Mouse (Mus musculus) limb, embryonic 11.5 days (tissue): ENCODE data around the gene Asb5. TPM values are rescaled to one million over a fixed set of nuclear protein-coding genes. Genes with fewer than 3 reads are reported as not detected.
"Not testable (repeated sequence)": the region's sequence is repeated elsewhere in the genome, so short reads cannot be mapped to it uniquely, and the experiment has no call there.

Source experiments
- ATAC-seq: fragments of 200-750 bp; cut with Nextera tagmentation; 2 replicates; pipeline ENCODE4 v1.8.0; 2017; ENCODE audit warnings: low read depth; ENCODE audit not compliant: insufficient number of reproducible peaks, low FRiP score, low TSS enrichment
- DNase-seq: peaks from one replicate; pipeline ENCODE4 v3.0.0-alpha.2; 2015; ENCODE audit warnings: low spot score
- H3K27ac ChIP-seq: fragments of 300-500 bp; sonication (generic); replicated peaks from 2 replicates; pipeline ENCODE4 v1.5.1; 2014; ENCODE audit warnings: low read depth, mild to moderate bottlenecking, low read length
- H3K27me3 ChIP-seq: fragments of 300-500 bp; sonication (generic); 2 replicates; pipeline ENCODE4 v1.6.1; 2014; ENCODE audit warnings: mild to moderate bottlenecking, low read length, mixed read lengths; ENCODE audit not compliant: control insufficient read depth, insufficient read depth
- H3K36me3 ChIP-seq: fragments of 300-500 bp; sonication (generic); 2 replicates; pipeline ENCODE4 v1.6.1; 2014; ENCODE audit warnings: mild to moderate bottlenecking, low read length, moderate library complexity, mixed read lengths; ENCODE audit not compliant: control insufficient read depth, insufficient read depth
- H3K4me1 ChIP-seq: fragments of 300-500 bp; sonication (generic); 2 replicates; pipeline ENCODE4 v1.6.1; 2014; ENCODE audit warnings: low read length, mixed read lengths; ENCODE audit not compliant: control insufficient read depth, insufficient read depth
- H3K4me2 ChIP-seq: fragments of 300-500 bp; sonication (generic); 2 replicates; pipeline ENCODE4 v1.6.1; 2014; ENCODE audit warnings: low read depth, mild to moderate bottlenecking, moderate library complexity; ENCODE audit not compliant: severe bottlenecking
- H3K4me3 ChIP-seq: fragments of 300-500 bp; sonication (generic); 2 replicates; pipeline ENCODE4 v1.5.1; 2014; ENCODE audit warnings: low read depth, low read length
- H3K9ac ChIP-seq: fragments of 300-500 bp; sonication (generic); 2 replicates; pipeline ENCODE4 v1.6.1; 2014; ENCODE audit warnings: mild to moderate bottlenecking, low read length
- H3K9me3 ChIP-seq: fragments of 300-500 bp; sonication (generic); 2 replicates; pipeline ENCODE4 v1.6.1; 2016; ENCODE audit warnings: low read length; ENCODE audit not compliant: control insufficient read depth
- WGBS: fragments of 180-500 bp; shearing (Covaris S2); extraction: QIAGEN DNeasy Blood & Tissue Kit; methylation state at CpG from one replicate; pipeline ENCODE4 v1.1.7; 2014; 5-methylcytosine and 5-hydroxymethylcytosine counted together
- polyA plus RNA-seq: library from polyadenylated mRNA; unstranded; fragments of >200 nt; fragmentation: Nextera tagmentation; extraction: Ambion mirVana; gene quantifications from 2 replicates; pipeline ENCODE4 v1.2.1, GENCODE M21; 2014

Asb5 gene
- polyA plus RNA-seq, 1 experiment from 2014 or later = 7.5 TPM

DNA sequence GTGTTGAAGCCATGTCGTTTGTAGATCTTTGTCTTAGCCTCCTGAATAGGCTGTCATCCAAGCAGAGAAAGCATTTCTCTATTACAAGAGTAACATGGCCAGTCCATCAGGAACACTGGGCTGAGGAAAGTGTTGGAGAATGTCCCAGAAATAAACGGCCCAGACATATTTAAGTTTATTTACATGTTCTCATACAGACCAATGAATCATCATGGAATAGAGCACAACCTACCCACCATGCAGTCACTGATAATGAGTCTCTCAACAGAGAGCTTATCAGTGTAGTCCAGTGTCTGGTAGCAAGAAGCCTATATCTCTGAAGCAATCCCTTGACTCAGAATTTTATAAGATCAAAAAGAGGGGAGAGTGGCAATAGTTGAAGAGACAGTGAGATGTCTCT, 24.3 kb upstream of the Asb5 start:
- 76% methylated on average over 2 of the region's 2 CpGs for WGBS
- H3K4me3 ChIP-seq = no peak overlapping the region
- no peak overlapping the region for H3K9ac ChIP-seq
- DNase-seq = no peak
- no peaks in the 10 kb centered on the region for H3K9me3 ChIP-seq
- H3K4me2 ChIP-seq = no peak overlapping the region
- no peaks in the 10 kb centered on the region for H3K4me1 ChIP-seq
- no peak for ATAC-seq
- no peak overlapping the region for H3K27ac ChIP-seq
- H3K36me3 ChIP-seq = no peaks in the 10 kb centered on the region
- no peaks in the 10 kb centered on the region for H3K27me3 ChIP-seq

DNA sequence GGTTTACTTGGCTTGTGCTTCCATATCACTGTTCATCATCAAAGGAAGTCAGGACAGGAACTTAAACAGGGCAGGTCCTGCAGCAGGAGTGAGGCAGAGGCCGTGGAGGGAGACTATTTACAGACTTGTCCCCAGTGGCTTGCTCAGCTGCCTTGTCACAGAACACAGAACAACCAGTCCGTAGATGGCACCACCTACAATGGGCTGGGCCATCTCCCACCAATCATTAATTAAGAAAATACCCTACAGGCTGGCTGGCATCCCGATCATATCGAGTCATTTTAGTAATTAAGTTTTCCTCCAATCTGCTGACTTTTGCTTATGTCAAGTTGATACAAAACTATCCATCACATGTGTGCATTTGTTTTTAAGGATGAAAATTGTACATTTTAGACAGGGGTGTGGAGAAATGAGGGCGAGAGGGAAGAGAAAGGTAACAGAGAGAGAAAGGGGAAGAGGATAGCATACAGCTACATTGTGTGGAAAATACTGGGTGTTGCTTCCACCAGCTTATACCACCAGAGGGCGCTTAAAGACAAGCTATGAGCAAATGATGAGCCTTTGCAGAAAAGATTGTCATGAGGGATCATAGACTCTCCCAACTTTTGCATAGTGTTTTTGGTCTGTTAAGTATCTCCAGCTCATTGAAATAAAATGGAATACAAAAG, 21.8 kb upstream of the Asb5 start:
- no peaks in the 10 kb centered on the region for H3K36me3 ChIP-seq
- H3K27ac ChIP-seq = no peak overlapping the region
- no peaks in the 10 kb centered on the region for H3K27me3 ChIP-seq
- ATAC-seq = peak; percentile 38; the same call in 1 of the 2 replicates
- H3K9ac ChIP-seq = no peak overlapping the region
- no peak overlapping the region for H3K4me3 ChIP-seq
- no peaks in the 10 kb centered on the region for H3K4me1 ChIP-seq
- WGBS = 31% methylated on average over 6 of the region's 6 CpGs
- H3K4me2 ChIP-seq = no peak overlapping the region
- no peaks in the 10 kb centered on the region for H3K9me3 ChIP-seq
- peak; percentile 80 for DNase-seq

DNA sequence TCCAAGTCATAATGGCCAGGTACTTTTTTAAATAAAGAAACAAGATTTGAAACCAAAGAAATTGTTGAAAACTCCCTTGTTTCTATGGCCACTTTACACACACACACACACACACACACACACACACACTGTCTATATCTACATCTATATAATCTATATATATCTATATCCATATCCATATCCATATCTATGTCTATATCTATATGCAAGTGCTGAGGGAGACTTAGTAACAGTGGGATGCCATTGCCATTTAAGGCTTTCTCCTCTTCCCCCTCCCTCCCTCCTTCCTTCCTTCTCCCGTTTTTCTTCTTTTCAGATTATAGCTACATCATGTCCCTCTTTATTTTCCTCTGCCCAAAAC, 21.3 kb upstream of the Asb5 start:
- Histone ChIP-seq H3K27ac (no peak overlapping the region), H3K27me3 (no peaks in the 10 kb centered on the region), H3K4me3 (no peak overlapping the region), H3K36me3 (no peaks in the 10 kb centered on the region), H3K9ac (no peak overlapping the region), H3K9me3 (no peaks in the 10 kb centered on the region), H3K4me2 (no peak overlapping the region), H3K4me1 (no peaks in the 10 kb centered on the region)
- WGBS = 19% methylated on average over 1 of the region's 1 CpGs
- DNase-seq (no peak), ATAC-seq (no peak)

DNA sequence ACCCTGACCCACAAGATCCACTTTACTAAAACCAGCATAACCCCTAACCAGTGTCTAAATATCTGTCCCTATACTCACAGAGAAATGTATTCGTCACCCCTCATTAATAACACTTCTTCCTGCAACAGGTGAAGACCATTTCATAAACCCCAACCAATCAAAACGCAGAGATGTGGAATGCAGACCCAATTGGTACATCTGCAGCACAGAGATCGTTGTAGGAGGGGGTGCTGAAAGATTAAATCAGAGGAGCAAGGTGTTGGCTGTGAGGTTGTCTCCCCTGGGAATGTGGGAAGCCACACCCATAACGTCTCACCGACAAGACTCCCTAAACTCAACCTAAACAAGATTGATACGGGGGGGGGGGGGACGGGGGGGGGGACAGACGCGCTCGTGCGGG, 20.6 kb upstream of the Asb5 start:
- ATAC-seq (0 out of 2 replicates have a peak, but pooled peaks have one; percentile 13), DNase-seq (no peak)
- Histone ChIP-seq H3K27me3 (no peaks in the 10 kb centered on the region), H3K4me1 (no peaks in the 10 kb centered on the region), H3K4me3 (0 out of 2 replicates have a peak overlapping the region, but pooled peaks have one; percentile 12), H3K36me3 (no peaks in the 10 kb centered on the region), H3K27ac (no peak overlapping the region), H3K4me2 (peak overlapping the region; percentile 33; the same call in 1 of the 2 replicates), H3K9me3 (no peaks in the 10 kb centered on the region), H3K9ac (no peak overlapping the region)
- 6% methylated on average over 10 of the region's 11 CpGs for WGBS

DNA sequence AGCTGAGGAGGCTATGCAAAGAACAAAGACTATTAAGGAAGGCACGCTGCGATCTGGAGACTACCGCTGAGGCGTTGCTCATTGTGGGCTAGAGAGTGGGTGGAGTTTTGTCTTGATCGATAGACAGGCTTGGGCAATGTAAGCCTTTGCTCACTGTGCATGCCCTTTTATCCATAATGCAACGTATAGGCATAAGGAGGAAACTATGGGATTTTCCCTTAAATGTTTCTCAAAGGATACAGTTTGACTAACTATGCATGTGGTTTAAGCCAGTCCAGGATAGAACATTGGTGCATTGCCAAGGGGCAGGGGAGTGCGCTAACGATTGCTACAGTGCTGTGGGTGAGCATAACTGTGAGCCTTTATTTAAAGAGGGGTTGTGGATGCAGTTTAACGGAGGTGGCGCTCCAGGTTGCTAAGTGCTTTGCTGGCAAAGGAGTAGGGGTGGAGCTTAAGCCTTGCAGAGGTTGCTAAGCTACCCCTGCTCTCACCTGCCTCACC, 20.1 kb upstream of the Asb5 start:
- Histone ChIP-seq H3K36me3 (no peaks in the 10 kb centered on the region), H3K27me3 (no peaks in the 10 kb centered on the region), H3K9me3 (no peaks in the 10 kb centered on the region), H3K4me1 (no peaks in the 10 kb centered on the region), H3K27ac (no peak overlapping the region), H3K9ac (no peak overlapping the region), H3K4me2 (peak overlapping the region; percentile 40), H3K4me3 (0 out of 2 replicates have a peak overlapping the region, but pooled peaks have one; percentile 12)
- WGBS = 5% methylated on average over 10 of the region's 10 CpGs
- peak; percentile 37 for DNase-seq
- peak; percentile 57; the same call in 1 of the 2 replicates for ATAC-seq

DNA sequence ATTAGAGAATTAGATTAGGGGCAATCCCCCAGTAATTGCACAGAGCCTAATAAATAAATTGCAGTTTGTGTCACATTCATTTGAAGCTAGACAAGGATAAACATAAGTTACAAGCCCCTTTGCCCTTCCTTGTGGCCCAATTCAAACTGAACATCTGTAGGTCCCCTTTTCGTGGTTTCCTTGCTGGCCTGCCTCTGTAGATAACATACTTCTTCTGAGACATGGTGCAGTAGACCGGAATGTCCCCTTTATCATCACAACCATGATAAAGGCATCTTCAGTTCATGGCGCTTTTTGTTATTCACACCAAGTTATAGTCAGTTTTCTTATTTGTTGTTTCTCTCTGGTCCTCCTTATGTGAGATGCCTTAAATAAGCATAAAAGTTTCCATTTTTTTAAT, 17.6 kb upstream of the Asb5 start:
- H3K9ac ChIP-seq = no peak overlapping the region
- no peaks in the 10 kb centered on the region; the same call in 1 of the 2 replicates for H3K36me3 ChIP-seq
- no peak overlapping the region for H3K4me3 ChIP-seq
- no peak overlapping the region for H3K4me2 ChIP-seq
- ATAC-seq (no peak), DNase-seq (no peak)
- no peaks in the 10 kb centered on the region for H3K27me3 ChIP-seq
- H3K4me1 ChIP-seq = no peaks in the 10 kb centered on the region
- no peak overlapping the region for H3K27ac ChIP-seq
- H3K9me3 ChIP-seq = no peaks in the 10 kb centered on the region
- 84% methylated on average over 3 of the region's 3 CpGs for WGBS

DNA sequence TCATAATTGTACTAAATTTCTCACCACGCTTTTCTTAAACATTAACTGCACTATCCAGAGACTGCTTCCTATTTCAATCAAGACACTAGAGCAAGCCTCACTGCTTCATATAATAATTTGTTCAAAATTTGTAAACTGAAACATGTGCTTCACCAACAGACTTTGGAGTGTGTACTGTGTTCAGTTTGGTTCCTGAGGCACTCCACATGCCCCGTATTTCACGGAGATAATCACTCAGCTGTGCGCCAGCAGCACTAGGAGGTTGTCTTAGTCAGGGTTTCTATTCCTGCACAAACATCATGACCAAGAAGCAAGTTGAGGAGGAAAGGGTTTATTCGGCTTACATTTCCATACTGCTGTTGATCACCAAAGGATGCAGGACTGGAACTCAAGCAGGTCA, 17.2 kb upstream of the Asb5 start:
- H3K9ac ChIP-seq, H3K36me3 ChIP-seq, H3K4me2 ChIP-seq, H3K4me3 ChIP-seq, H3K27ac ChIP-seq, ATAC-seq, H3K9me3 ChIP-seq, H3K27me3 ChIP-seq, H3K4me1 ChIP-seq, DNase-seq: not testable (repeated sequence)
- WGBS = 88% methylated on average over 5 of the region's 5 CpGs

DNA sequence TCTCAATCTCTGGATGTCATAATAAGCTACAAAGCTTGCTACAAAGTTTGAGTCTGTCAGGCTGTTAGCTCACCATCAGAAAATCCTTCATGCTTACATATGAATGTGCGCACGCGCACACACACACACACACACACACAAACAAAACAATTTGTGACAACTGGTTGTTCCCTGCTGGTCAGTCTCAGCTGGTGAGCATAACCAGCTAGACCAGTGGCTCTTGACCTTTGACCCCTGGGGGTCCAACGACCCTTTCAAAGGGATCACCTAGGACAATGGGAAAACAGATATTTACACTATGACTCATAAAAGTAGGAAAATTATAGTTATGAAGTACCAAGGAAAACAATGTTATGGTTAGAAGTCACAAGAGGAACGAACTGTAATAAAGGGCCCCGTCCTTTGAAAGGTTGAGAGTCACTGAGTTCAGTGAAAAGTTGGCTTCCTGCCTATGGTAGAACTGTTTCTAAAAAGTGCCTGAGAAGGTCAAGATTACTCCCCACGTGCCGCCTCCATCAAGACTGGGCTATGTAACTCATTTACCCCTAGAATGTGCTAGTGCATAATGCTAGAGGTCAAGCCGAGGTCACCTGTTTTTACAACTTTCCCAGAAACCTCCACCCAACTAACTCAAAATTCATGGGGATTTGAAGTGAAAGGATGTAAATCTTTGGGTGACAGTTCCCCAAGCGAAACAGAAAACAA, 10.5 kb upstream of the Asb5 start:
- Histone ChIP-seq H3K27ac (no peak overlapping the region), H3K9ac (no peak overlapping the region), H3K4me2 (no peak overlapping the region), H3K9me3 (no peaks in the 10 kb centered on the region), H3K27me3 (no peaks in the 10 kb centered on the region), H3K4me3 (no peak overlapping the region), H3K36me3 (no peaks in the 10 kb centered on the region; the same call in 1 of the 2 replicates), H3K4me1 (no peaks in the 10 kb centered on the region)
- ATAC-seq = no peak
- no peak for DNase-seq
- 74% methylated on average over 10 of the region's 10 CpGs for WGBS
